Mouse (Mus musculus) small intestine, adult 2 months (tissue): Measurements from ENCODE around the gene Asprv1.

Source experiments
- CTCF ChIP-seq: fragments of 200-500 bp; IDR thresholded peaks from 2 replicates; pipeline ENCODE4 v1.5.1; 2012; ENCODE audit warnings: low read depth, mild to moderate bottlenecking, control low read depth, inconsistent platforms, low read length, moderate library complexity, mixed read lengths; ENCODE audit not compliant: insufficient replicate concordance, insufficient read length; ENCODE audit errors: extremely low read depth
- POLR2A ChIP-seq: fragments of 200-500 bp; IDR thresholded peaks from 2 replicates; pipeline ENCODE4 v1.6.1; 2012; ENCODE audit warnings: low read depth, mild to moderate bottlenecking, control low read depth, inconsistent platforms, low read length, moderate library complexity

- TF ChIP-seq POLR2A (no peak), CTCF (no peak)
Measured at GRCm38 (mm10) chr6:86638434-86638833, 10.5 kb downstream of the Asprv1 start.
